Mouse (Mus musculus): ENCODE data around the gene Olfr169.
"Not testable (repeated sequence)": the region's sequence is repeated elsewhere in the genome, so short reads cannot be mapped to it uniquely, and the experiment has no call there.

- TF ChIP-seq CTCF (IDR thresholded peaks at IDR 0.05 in 2 of 3, conservative IDR thresholded peaks at IDR 0.05 in 1 of 3; ENCODE audit: control insufficient read depth in 1 of 3, insufficient read depth in 1 of 3, low read depth in 2 of 3, low read length in 3 of 3, poor library complexity in 1 of 3, severe bottlenecking in 1 of 3); POLR2A (IDR thresholded peaks at IDR 0.05; ENCODE audit: control insufficient read depth in 1 of 2, insufficient read depth in 1 of 2, low read depth in 1 of 2, low read length in 2 of 2, poor library complexity in 1 of 2); KAT2A (conservative IDR thresholded peaks at IDR 0.05; ENCODE audit: low read depth, low read length); ZNF384 (IDR thresholded peaks at IDR 0.05; ENCODE audit: low read depth, low read length); CHD2 (IDR thresholded peaks at IDR 0.05; ENCODE audit: low read length); MAX (IDR thresholded peaks at IDR 0.05; ENCODE audit: low read length); NRF1 (IDR thresholded peaks at IDR 0.05; ENCODE audit: insufficient read depth, low read depth, low read length, poor library complexity, severe bottlenecking): not testable (repeated sequence)
Measured at GRCm38 (mm10) chr16:19611782-19612181, 40.2 kb upstream of the Olfr169 start, which contains the start of gene Olfr170.

All from MEL (cell line).